Comparison of ENCODE assay signal across 13 mouse cellular contexts in genomic region chr4:101438271-101438670, GRCm38 (mm10). TPM values are rescaled to one million over a fixed set of nuclear protein-coding genes. Genes with fewer than 3 reads are reported as not detected.
DNase-seq lines count a peak whose midpoint lies in the region; ATAC-seq and TF ChIP-seq lines count a peak whose summit lies in the region.
"Had no signal": no experiment of that assay in that cellular context is flagged by ENCODE, and none has a peak within 500 bp of the region (broad histone marks: within the 10 kb centered on the region; RNA-seq: fewer than 3 reads in every experiment).

No protein-coding gene starts in this region.

- no peak overlapping the region for H3K4me3 ChIP-seq in hindbrain, postnatal 0 days (ENCODE audit: low read length)
- no peak overlapping the region for H3K4me3 ChIP-seq in hindbrain, embryonic 14.5 days (replicated peaks; ENCODE audit: low read length)
- peak overlapping the region; percentile 18; the same call in 1 of the 2 replicates for H3K4me3 ChIP-seq in heart, embryonic 12.5 days
- H3K4me3 ChIP-seq in lung, embryonic 16.5 days (ENCODE audit: low read length) = no peak overlapping the region
- no peak overlapping the region for H3K4me3 ChIP-seq in kidney, embryonic 15.5 days (replicated peaks)
- H3K4me3 ChIP-seq: midbrain, embryonic 15.5 days; neural tube, embryonic 12.5 days had no signal

- H3K36me3 ChIP-seq in hindbrain, postnatal 0 days (ENCODE audit: insufficient read depth, low read length) = no peaks in the 10 kb centered on the region
- no peaks in the 10 kb centered on the region for H3K36me3 ChIP-seq in hindbrain, embryonic 14.5 days (replicated peaks; ENCODE audit: control insufficient read depth, insufficient read depth)
- H3K36me3 ChIP-seq in heart, embryonic 12.5 days = 0 out of 2 replicates have a peak, but pooled peaks cover 3% of the 10 kb centered on the region
- no peaks in the 10 kb centered on the region for H3K36me3 ChIP-seq in lung, embryonic 16.5 days (ENCODE audit: control insufficient read depth, insufficient read depth, low read length)
- no peaks in the 10 kb centered on the region for H3K36me3 ChIP-seq in kidney, embryonic 15.5 days
- H3K36me3 ChIP-seq: midbrain, embryonic 15.5 days; neural tube, embryonic 12.5 days had no signal

- peak overlapping the region; percentile 66; the same call in 1 of the 2 replicates for H3K27ac ChIP-seq in hindbrain, postnatal 0 days
- no peak overlapping the region for H3K27ac ChIP-seq in hindbrain, embryonic 14.5 days
- H3K27ac ChIP-seq in heart, embryonic 12.5 days (ENCODE audit: poor library complexity, severe bottlenecking) = peak overlapping the region; percentile 86
- H3K27ac ChIP-seq in lung, embryonic 16.5 days (ENCODE audit: low read length) = peak overlapping the region; percentile 18; the same call in 1 of the 2 replicates
- no peak overlapping the region for H3K27ac ChIP-seq in kidney, embryonic 15.5 days
- H3K27ac ChIP-seq: macrophage; midbrain, embryonic 15.5 days; neural tube, embryonic 12.5 days had no signal

- no peak for TF ChIP-seq CTCF in hindbrain, postnatal 0 days (IDR thresholded peaks at IDR 0.05; ENCODE audit: low read depth)

- DNase-seq in hindbrain, postnatal 0 days (ENCODE audit: low spot score) = no peak
- DNase-seq in hindbrain, embryonic 14.5 days (ENCODE audit: low spot score) = no peak
- peak; percentile 59 to 62 for DNase-seq in cerebellum, postnatal 10 days
- no peak for DNase-seq in thymus, postnatal 14 days
- DNase-seq: kidney, postnatal 10 days; retina, postnatal 1 day had no signal

- 53% methylated on average over 8 of the region's 8 CpGs for WGBS in hindbrain, postnatal 0 days
- WGBS in hindbrain, embryonic 14.5 days = 75% methylated on average over 8 of the region's 8 CpGs
- 27% methylated on average over 8 of the region's 8 CpGs for WGBS in heart, embryonic 12.5 days
- 34% methylated on average over 8 of the region's 8 CpGs for WGBS in lung, embryonic 16.5 days
- WGBS in kidney, embryonic 15.5 days = 65% methylated on average over 8 of the region's 8 CpGs

- H3K9me3 ChIP-seq in hindbrain, postnatal 0 days (ENCODE audit: low read length) = no peaks in the 10 kb centered on the region
- no peaks in the 10 kb centered on the region for H3K9me3 ChIP-seq in hindbrain, embryonic 14.5 days (ENCODE audit: control insufficient read depth, low read length)
- H3K9me3 ChIP-seq in heart, embryonic 12.5 days (replicated peaks) = no peaks in the 10 kb centered on the region
- H3K9me3 ChIP-seq in lung, embryonic 16.5 days (ENCODE audit: control insufficient read depth, low read length) = no peaks in the 10 kb centered on the region
- no peaks in the 10 kb centered on the region for H3K9me3 ChIP-seq in kidney, embryonic 15.5 days (replicated peaks)
- H3K9me3 ChIP-seq: midbrain, embryonic 15.5 days; neural tube, embryonic 12.5 days had no signal

- no peaks in the 10 kb centered on the region for H3K27me3 ChIP-seq in hindbrain, postnatal 0 days (ENCODE audit: insufficient read depth, low read length)
- no peaks in the 10 kb centered on the region for H3K27me3 ChIP-seq in hindbrain, embryonic 14.5 days (ENCODE audit: control insufficient read depth, insufficient read depth, low read length)
- no peaks in the 10 kb centered on the region for H3K27me3 ChIP-seq in heart, embryonic 12.5 days (replicated peaks)
- no peaks in the 10 kb centered on the region for H3K27me3 ChIP-seq in lung, embryonic 16.5 days (ENCODE audit: control insufficient read depth, insufficient read depth, low read depth, low read length)
- H3K27me3 ChIP-seq in kidney, embryonic 15.5 days = no peaks in the 10 kb centered on the region
- H3K27me3 ChIP-seq: midbrain, embryonic 15.5 days; neural tube, embryonic 12.5 days had no signal

- H3K4me2 ChIP-seq in hindbrain, postnatal 0 days (ENCODE audit: low read depth, low read length) = no peak overlapping the region
- H3K4me2 ChIP-seq in hindbrain, embryonic 14.5 days (replicated peaks) = no peak overlapping the region
- peak overlapping the region; percentile 51 for H3K4me2 ChIP-seq in heart, embryonic 12.5 days
- H3K4me2 ChIP-seq in lung, embryonic 16.5 days (ENCODE audit: low read depth, low read length) = no peak overlapping the region
- no peak overlapping the region for H3K4me2 ChIP-seq in kidney, embryonic 15.5 days
- H3K4me2 ChIP-seq: midbrain, embryonic 15.5 days; neural tube, embryonic 12.5 days had no signal

- H3K9ac ChIP-seq in hindbrain, postnatal 0 days (replicated peaks; ENCODE audit: low read length) = no peak overlapping the region
- no peak overlapping the region for H3K9ac ChIP-seq in hindbrain, embryonic 14.5 days
- no peak overlapping the region; the same call in 1 of the 2 replicates for H3K9ac ChIP-seq in heart, embryonic 12.5 days
- H3K9ac ChIP-seq in lung, embryonic 16.5 days (ENCODE audit: low read length) = no peak overlapping the region
- no peak overlapping the region for H3K9ac ChIP-seq in kidney, embryonic 15.5 days
- H3K9ac ChIP-seq: midbrain, embryonic 15.5 days; neural tube, embryonic 12.5 days had no signal

- peaks cover 22% of the 10 kb centered on the region for H3K4me1 ChIP-seq in hindbrain, postnatal 0 days (ENCODE audit: insufficient read depth, low read length)
- H3K4me1 ChIP-seq in hindbrain, embryonic 14.5 days (replicated peaks; ENCODE audit: control insufficient read depth, insufficient read depth, low read length) = no peaks in the 10 kb centered on the region
- H3K4me1 ChIP-seq in heart, embryonic 12.5 days (replicated peaks) = peaks cover 80% of the 10 kb centered on the region
- H3K4me1 ChIP-seq in lung, embryonic 16.5 days (replicated peaks; ENCODE audit: control insufficient read depth, insufficient read depth, low read length) = peaks cover 29% of the 10 kb centered on the region
- H3K4me1 ChIP-seq in kidney, embryonic 15.5 days = peaks cover 8% of the 10 kb centered on the region

- no peak for ATAC-seq in hindbrain, postnatal 0 days
- ATAC-seq in hindbrain, embryonic 14.5 days (ENCODE audit: low FRiP score) = no peak
- ATAC-seq in heart, embryonic 12.5 days (ENCODE audit: insufficient number of reproducible peaks, low FRiP score) = no peak
- no peak for ATAC-seq in lung, embryonic 16.5 days (ENCODE audit: low read depth)
- no peak for ATAC-seq in kidney, embryonic 15.5 days (replicated peaks; ENCODE audit: low FRiP score)
- ATAC-seq in activated CD4-positive, CD25-positive, alpha-beta regulatory T cell, adult 4 months = no peak
- ATAC-seq: midbrain, embryonic 15.5 days had no signal

RNA-seq across cellular contexts. Expression of gene Ak4, which starts 19.2 kb away (rescaled TPM):
- total RNA-seq in hindbrain, postnatal 0 days (2014; rRNA removed) = 18.6 and 23.6 TPM in 2 replicates
- polyA plus RNA-seq in hindbrain, postnatal 0 days (2015; fragmentation: Nextera tagmentation; extraction: Ambion mirVana) = 8.2 and 8.4 TPM in 2 replicates
- 3.2 and 4.2 TPM in 2 replicates for polyA plus RNA-seq in hindbrain, embryonic 14.5 days (2014; fragmentation: Nextera tagmentation; extraction: Ambion mirVana)
- polyA plus RNA-seq in heart, embryonic 12.5 days (2016; fragmentation: Nextera tagmentation; extraction: Ambion mirVana) = 30.1 and 32.6 TPM in 2 replicates
- 21.1 and 21.3 TPM in 2 replicates for polyA plus RNA-seq in lung, embryonic 16.5 days (2015; fragmentation: Nextera tagmentation; extraction: Ambion mirVana)
- 17.8 and 19.0 TPM in 2 replicates for polyA plus RNA-seq in kidney, embryonic 15.5 days (2015; fragmentation: Nextera tagmentation; extraction: Ambion mirVana)
- polyA plus RNA-seq in activated CD4-positive, CD25-positive, alpha-beta regulatory T cell, adult 4 months (2017; shearing (Covaris generic)) = under 1 TPM in 1 of 2 experiments, not detected in 1; 0.59 TPM

RNA-seq across cellular contexts. Expression of gene Dnajc6, which starts 58.2 kb away (rescaled TPM):
- 205 and 216 TPM in 2 replicates for total RNA-seq in hindbrain, postnatal 0 days (2014; rRNA removed)
- 56.5 and 60.9 TPM in 2 replicates for polyA plus RNA-seq in hindbrain, postnatal 0 days (2015; fragmentation: Nextera tagmentation; extraction: Ambion mirVana)
- polyA plus RNA-seq in hindbrain, embryonic 14.5 days (2014; fragmentation: Nextera tagmentation; extraction: Ambion mirVana) = 66.1 and 76.6 TPM in 2 replicates
- polyA plus RNA-seq in heart, embryonic 12.5 days (2016; fragmentation: Nextera tagmentation; extraction: Ambion mirVana) = 0.26 and 0.45 TPM in 2 replicates
- 0.78 and 1.1 TPM in 2 replicates for polyA plus RNA-seq in lung, embryonic 16.5 days (2015; fragmentation: Nextera tagmentation; extraction: Ambion mirVana)
- polyA plus RNA-seq in kidney, embryonic 15.5 days (2015; fragmentation: Nextera tagmentation; extraction: Ambion mirVana) = 1.0 and 1.2 TPM in 2 replicates
- polyA plus RNA-seq in activated CD4-positive, CD25-positive, alpha-beta regulatory T cell, adult 4 months (2017; shearing (Covaris generic)) = 1 to 10 TPM; 1.8 to 1.9 TPM
- polyA plus RNA-seq: macrophage had no signal

Comparison
In these comparisons a context has a peak if more than half of its experiments do, and no peak if none do; other contexts are left out.
1. H3K27ac ChIP-seq: peak in hindbrain, postnatal 0 days (single experiment), heart, embryonic 12.5 days (single experiment) and lung, embryonic 16.5 days (single experiment); none in hindbrain, embryonic 14.5 days (single experiment) and kidney, embryonic 15.5 days (single experiment).
2. DNase-seq: peak in cerebellum, postnatal 10 days (2 of 2); none in hindbrain, postnatal 0 days (single experiment), hindbrain, embryonic 14.5 days (single experiment) and thymus, postnatal 14 days (single experiment).
3. RNA of gene Dnajc6, which starts 58.2 kb away (polyA plus RNA-seq): 66.1 to 76.6 TPM in hindbrain, embryonic 14.5 days and 56.5 to 60.9 TPM in hindbrain, postnatal 0 days; 1.8 to 1.9 TPM in activated CD4-positive, CD25-positive, alpha-beta regulatory T cell, adult 4 months, 1.0 to 1.2 TPM in kidney, embryonic 15.5 days, 0.78 to 1.1 TPM in lung, embryonic 16.5 days and 0.26 to 0.45 TPM in heart, embryonic 12.5 days; every median in the first group is over 10 times any median in the second.